Mouse (Mus musculus): ENCODE measurements around the gene Gm49325.

The Gm49325 gene

GRCm38 (mm10) chr10:77626036-77626435 is 20.0 kb downstream of the Gm49325 start:
- DNase-seq (ENCODE audit: low read depth): no peak

GRCm38 (mm10) chr10:77626591-77626990 is 20.6 kb downstream of the Gm49325 start:
- DNase-seq (ENCODE audit: low read depth): no peak

GRCm38 (mm10) chr10:77627497-77627896 is 21.5 kb downstream of the Gm49325 start:
- peak; percentile 83 for DNase-seq (ENCODE audit: low read depth)

- DNase-seq (ENCODE audit: low read depth): no peak
Measured at GRCm38 (mm10) chr10:77629163-77629562, 23.2 kb downstream of the Gm49325 start.

DNA sequence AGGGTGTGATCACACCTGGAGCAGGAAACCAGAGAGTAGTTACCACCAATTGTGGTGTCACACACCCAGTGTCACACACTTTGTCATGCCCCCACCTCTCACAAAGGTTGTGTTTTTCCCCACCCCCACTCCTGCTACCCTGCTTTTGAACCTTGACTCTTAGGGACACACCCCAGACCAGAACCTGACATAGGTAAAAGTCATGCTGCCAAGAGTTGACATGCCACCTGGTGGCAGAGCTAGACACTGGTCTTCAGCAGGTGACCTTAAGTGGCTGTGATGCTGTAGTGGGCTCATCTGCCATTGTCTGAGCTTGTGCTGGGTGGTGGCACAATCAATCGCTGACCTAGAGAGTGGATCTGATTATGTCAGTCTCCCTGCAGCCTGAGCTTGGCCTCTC is 24.0 kb downstream of the Gm49325 start:
- DNase-seq (ENCODE audit: low read depth): no peak

DNA sequence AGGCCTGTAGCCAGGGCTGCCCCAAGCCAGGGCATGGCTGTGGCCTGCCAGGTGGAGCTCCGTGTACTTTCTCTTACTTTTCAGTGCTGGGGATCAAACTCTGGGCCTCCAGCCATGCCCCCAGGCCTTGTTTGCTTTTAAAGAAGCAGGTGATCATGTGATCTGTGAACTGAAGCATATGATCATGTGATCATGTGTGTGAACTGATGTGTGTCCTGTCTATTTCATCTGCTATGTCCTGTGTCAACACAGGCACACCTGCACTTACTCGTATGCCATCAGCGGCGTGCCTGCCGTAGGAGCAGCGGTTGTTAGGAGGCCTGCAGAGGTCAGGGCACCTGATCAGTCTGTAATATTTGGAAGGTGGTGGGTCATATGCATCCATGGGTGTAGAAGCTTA is 28.0 kb downstream of the Gm49325 start:
- DNase-seq (ENCODE audit: low read depth): no peak

DNA sequence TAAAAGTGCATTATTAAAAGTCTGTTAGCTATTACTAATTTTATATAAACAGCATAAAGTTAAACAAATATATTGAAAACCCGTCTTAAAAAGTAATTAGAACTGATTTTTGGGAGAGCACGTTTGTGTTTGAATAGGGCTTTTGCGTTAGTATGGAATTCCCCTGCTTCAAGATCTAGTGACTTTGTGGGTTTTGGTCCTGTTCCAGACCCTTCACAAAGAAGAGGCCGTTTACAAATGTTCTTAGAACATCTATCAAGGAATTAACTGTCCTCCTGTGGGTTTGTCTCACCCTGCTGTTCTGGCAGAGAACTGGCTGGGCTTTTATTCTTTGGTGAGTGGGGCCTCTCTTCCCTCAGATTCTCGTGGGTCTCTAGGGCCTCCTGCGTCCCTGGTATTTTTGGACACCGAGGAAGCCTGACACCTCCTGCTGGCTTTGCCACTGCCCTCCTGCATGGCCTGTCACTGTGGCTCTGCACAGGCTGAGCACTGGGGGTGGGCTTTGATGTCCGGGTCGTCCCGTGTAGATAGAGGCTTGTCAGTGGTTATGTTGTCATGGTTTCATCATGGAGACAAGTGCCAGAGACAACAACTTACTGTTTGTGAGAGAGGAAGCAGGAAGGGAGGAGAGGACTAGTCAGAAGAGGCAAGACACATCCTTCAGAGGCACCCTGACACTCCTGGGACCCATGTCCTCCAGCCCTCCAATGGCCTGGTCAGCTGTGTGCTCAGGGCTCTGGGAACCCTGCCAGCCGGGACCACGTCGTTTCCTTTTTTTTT is 28.6 kb downstream of the Gm49325 start:
- DNase-seq (ENCODE audit: low read depth): no peak

DNA sequence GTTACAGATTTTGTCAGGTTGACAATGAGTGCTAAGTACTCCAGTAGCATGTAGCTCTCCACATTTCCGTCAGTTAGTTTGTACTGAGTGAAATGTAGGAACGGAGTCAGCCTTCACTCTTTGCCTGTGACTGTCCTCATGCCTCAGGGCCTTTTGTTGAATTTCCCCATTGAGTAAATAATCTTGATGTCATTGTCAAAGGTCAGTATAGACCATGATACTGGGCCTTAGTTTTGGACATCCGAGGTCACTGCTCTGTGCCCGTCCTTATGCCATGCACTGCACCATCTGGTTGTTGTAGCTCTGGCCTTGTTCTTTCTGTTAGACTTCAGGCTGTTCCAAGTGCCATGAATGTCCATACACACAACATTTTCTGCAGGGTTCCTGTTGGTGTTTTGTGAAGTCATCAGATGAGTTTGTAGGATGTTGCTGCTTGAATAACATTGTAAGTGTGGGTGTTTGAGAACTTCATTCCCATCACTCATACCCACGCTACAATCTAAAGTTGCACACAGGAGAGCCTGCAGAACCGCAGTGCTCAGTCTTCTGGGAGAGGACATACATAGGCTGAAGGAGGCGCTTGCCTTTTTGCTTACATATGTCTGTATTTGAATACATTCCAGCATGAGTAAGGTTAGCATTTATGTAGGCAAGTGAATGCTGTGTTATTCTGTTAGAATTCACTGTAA is 30.4 kb downstream of the Gm49325 start:
- no peak for DNase-seq (ENCODE audit: low read depth)

GRCm38 (mm10) chr10:77638956-77639355 is 33.0 kb downstream of the Gm49325 start:
- DNase-seq (ENCODE audit: low read depth): no peak

- DNase-seq (ENCODE audit: low read depth): no peak
Measured at GRCm38 (mm10) chr10:77643160-77643559, 37.2 kb downstream of the Gm49325 start.

DNA sequence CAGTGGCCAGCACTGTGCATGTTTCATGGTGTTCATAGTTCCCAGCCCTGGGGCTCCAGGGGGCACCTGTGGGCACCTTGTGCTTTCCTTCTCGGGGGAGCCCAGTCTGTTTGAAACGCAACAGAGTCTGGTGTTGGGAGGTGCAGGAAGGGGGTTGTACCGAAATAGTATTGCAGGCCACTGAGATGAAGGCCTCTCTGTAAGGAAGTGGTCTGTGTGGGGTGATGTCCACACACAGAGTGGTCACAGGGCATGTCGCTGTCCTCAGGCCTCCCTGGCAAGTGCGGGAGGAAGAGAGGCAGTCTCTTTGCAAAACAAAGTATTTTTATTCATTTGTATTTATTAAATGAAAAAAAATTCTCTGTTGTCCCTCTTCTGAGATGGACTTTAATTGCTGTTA is 39.6 kb downstream of the Gm49325 start:
- DNase-seq (ENCODE audit: low read depth): no peak

GRCm38 (mm10) chr10:77647461-77647860 is 41.5 kb downstream of the Gm49325 start:
- DNase-seq (ENCODE audit: low read depth): no peak

- no peak for DNase-seq (ENCODE audit: low read depth)
Measured at GRCm38 (mm10) chr10:77647901-77648300, 41.9 kb downstream of the Gm49325 start.

DNA sequence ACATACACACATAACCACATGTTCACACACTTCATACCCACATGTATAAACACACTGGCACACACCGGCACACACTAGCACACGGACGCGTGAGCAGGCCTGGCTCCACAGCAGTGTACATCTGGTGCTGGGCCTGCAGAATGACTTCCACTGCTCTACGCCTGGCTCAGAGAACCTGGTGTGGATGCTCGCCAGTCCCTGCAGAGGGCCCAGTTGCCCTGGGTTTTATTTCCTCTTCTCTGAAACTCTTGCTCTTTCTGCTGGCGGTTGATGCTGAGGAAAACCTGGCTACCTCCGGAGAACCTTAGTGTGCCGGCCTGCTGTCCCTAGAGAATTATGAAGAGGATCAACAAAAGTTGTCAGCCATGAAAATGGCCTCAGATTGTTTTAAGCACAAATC is 46.0 kb downstream of the Gm49325 start:
- no peak for DNase-seq (ENCODE audit: low read depth)

DNA sequence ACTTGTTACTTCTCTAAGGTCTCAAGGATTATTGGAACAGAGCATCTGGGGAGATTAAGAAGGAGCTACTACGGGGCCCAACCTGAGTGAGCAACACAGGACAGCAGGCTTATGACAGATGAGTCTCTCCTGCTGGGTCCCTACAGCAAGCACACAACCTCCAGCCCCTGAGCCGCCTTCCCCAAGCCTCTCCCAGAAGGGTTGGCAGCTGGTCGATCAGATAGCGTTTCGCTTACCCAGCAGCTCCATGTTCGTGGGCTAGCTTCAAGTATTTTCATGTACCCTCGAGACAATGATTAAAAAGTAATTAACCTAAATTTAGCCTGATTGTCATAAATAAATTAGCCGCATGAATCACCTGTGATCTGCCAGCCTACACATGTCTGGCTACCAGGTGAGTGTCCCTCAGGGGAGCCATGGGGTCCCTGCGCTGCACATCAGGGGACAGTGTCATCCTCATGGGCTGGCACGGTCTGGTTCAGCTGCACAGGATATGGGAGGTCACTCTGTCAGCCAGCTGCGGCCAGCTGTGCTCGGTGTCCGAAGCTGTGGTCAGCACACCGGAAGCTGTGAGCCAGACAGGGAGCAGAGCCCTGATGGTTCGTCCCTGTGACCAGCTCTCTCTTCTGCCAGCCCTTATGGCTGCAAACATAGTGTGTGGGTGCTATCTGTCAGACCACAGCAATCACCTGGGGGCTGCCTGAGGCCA is 52.4 kb downstream of the Gm49325 start:
- DNase-seq (ENCODE audit: low read depth): no peak

DNA sequence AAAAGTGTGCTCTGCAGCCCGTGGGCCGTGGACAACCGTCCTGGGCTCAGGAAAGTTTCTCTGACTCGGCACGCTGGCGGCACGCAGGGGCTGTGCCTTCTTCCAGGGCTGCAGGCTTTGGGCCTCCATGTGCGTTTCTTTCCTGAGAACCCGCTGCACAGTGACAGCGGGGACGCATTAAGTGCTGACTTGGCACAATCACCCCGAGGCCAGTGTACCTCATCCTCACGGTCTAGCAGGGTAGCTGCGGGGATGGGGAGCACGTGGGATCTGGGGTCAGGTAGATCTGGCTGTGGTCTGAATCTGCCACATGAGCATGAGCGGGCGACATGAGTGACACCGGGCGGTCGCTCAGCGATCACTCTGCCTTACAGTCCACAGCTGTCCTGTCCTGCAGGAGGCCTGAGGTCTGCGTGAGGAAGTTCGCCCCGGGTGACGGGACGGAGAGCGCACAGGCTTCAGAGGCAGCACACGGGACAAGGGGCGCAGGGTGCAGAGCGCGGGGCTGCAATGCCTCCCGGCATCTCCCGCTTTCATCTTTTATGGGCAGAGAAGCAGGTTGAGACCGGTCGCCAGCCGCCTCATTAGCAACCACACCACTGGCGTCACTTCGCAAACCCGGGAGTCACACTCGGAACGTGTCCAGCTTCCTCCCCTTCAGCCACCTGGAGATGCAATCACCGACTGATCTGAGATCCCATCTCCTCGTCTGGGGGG is 58.1 kb downstream of the Gm49325 start:
- no peak for DNase-seq (ENCODE audit: low read depth)

GRCm38 (mm10) chr10:77666342-77666741 is 60.3 kb downstream of the Gm49325 start:
- no peak for DNase-seq (ENCODE audit: low read depth)

DNA sequence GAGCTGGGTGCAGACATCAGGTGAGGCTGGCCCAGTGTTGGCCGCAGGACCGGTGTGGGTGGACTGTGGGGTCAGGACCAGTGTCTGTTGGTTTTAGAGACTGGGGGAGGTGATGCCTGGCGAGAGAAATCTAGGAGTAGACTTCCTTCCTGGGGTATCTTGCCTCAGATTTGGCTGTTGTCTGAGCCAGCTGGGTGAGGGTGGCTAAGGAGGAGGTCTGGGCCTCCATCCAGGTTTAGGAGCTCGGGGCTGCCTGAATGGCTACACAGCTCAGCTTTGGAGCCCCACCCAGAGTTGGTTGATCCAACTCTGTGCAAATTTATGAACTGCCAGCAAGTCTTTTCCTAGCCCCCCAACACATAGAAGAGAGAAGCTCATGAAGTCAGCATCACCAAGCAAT is 61.4 kb downstream of the Gm49325 start:
- no peak for DNase-seq (ENCODE audit: low read depth)

- no peak for DNase-seq (ENCODE audit: low read depth)
Measured at GRCm38 (mm10) chr10:77670710-77671109, 64.7 kb downstream of the Gm49325 start.

- DNase-seq (ENCODE audit: low read depth): peak; percentile 57
Measured at GRCm38 (mm10) chr10:77671519-77671918, 65.5 kb downstream of the Gm49325 start.

DNA sequence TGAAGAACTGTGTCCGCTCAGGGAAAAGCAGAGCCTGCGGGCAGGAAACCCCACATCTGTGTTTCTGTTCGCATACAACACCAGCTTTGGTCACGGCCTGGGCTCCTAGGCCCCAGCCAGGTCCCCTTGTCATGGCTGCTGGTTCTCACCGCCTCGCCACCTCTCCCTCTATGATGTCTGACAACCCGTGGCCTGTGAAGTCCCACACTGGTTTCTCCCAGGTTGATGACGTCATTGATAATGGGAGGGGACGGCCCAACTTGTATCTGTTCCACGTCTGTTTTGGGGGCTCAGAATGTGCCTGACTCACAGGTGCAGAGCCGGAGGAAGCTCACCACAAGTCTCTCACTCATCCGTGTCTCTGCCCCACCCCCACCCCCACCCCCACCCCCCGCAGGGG is 67.8 kb downstream of the Gm49325 start:
- no peak for DNase-seq (ENCODE audit: low read depth)

DNA sequence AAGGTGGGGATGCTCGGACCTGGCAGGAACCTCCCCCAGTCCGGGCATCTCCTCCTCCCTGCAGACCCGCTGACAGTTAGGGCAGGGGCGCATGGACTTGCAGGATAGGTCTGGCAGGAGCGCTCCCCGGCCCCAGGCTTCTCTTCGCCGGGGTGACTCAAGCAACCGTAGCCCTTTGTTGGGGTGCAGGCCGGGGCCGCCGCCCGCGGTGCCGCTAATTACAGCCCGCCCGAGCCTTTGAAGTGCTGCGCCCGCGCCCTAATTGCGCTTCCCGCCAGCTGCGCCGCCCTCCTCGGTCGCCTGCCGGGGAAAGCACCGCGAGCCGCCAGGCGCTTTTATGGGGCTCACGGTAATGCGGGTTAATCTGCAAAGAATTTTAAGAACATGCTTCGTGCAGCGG is 71.6 kb downstream of the Gm49325 start:
- DNase-seq (ENCODE audit: low read depth): no peak
